Mouse (Mus musculus): ENCODE measurements around the gene Prkcb. TPM values are rescaled to one million over a fixed set of nuclear protein-coding genes. Genes with fewer than 3 reads are reported as not detected.

Gene Prkcb
- polyA plus RNA-seq, 1 experiment from 2014 or later: 60.9 TPM

DNA sequence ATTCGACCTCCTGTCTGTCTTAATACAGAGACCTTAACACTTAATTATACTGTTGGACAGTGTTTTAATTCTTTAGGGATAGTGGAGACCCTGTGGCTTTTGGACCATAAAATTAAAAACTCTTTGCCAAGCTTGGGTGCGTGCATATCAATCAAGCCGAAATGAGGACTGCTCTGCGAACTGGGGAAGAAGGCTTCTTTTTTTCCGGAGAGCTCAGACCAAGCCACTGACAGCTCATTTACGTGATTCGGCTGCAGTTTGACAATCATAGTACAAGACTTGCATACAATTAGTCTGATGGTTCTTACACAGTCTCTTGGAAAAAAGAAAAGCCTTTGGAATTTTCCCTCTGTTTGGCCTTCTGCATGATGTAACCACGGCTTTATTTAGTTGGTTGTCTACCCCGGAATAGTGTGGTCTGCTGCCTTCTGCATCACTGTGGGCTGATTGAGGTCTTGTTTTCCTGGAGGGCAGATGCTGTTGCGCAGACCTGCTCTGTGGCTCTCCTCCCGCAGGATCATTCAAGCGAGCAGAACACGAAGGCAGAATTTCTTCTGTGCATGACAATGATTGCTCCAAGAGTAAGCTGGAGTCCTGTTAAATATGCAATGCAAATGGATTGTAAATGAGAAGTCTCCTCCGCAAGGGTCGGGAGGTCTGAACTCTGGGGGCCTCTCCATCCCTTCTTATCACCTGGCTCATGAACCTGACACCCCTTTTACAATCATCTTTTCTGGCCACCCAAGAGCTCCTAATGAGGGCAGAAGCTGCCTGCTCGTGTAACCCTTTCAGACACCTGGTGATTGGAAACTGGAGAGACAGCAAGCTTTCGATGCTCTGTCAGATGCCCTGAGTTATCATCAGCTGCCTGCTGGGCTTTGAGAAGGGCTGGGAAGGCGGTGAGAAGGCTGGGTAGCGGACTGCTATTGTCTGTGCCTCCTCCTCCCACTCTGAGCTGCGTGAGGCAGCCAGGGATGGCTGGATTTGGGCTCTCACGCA lies 189.3 kb downstream of the Prkcb start:
- Histone ChIP-seq H3K4me3 (replicated peaks; ENCODE audit: low read length) (no peak overlapping the region), H3K4me1 (replicated peaks; ENCODE audit: control insufficient read depth, insufficient read depth, low read length) (peaks cover 19% of the 10 kb centered on the region), H3K27ac (ENCODE audit: low read length) (peak overlapping the region; percentile 73), H3K9ac (replicated peaks; ENCODE audit: low read depth, low read length) (peak overlapping the region; percentile 36), H3K9me3 (ENCODE audit: control insufficient read depth, low read length) (peaks cover 7% of the 10 kb centered on the region; the same call in 1 of the 2 replicates), H3K27me3 (replicated peaks; ENCODE audit: control insufficient read depth, insufficient read depth, low read length) (no peaks in the 10 kb centered on the region), H3K4me2 (ENCODE audit: low read length) (peak overlapping the region; percentile 31), H3K36me3 (ENCODE audit: control insufficient read depth, insufficient read depth) (no peaks in the 10 kb centered on the region; the same call in 1 of the 2 replicates)
- peak; percentile 88 for ATAC-seq
- 3% methylated on average over 21 of the region's 21 CpGs for WGBS

- Histone ChIP-seq H3K9ac (replicated peaks; ENCODE audit: low read depth, low read length) (no peak overlapping the region), H3K4me1 (replicated peaks; ENCODE audit: control insufficient read depth, insufficient read depth, low read length) (peaks cover 9% of the 10 kb centered on the region; the same call in 1 of the 2 replicates), H3K27ac (ENCODE audit: low read length) (no peak overlapping the region), H3K36me3 (ENCODE audit: control insufficient read depth, insufficient read depth) (no peaks in the 10 kb centered on the region), H3K4me3 (replicated peaks; ENCODE audit: low read length) (no peak overlapping the region), H3K9me3 (ENCODE audit: control insufficient read depth, low read length) (no peaks in the 10 kb centered on the region), H3K27me3 (replicated peaks; ENCODE audit: control insufficient read depth, insufficient read depth, low read length) (no peaks in the 10 kb centered on the region), H3K4me2 (ENCODE audit: low read length) (no peak overlapping the region)
- ATAC-seq: no peak
- 78% methylated on average over 8 of the region's 8 CpGs for WGBS
Measured at GRCm38 (mm10) chr7:122483949-122484348, 195.4 kb downstream of the Prkcb start.

DNA sequence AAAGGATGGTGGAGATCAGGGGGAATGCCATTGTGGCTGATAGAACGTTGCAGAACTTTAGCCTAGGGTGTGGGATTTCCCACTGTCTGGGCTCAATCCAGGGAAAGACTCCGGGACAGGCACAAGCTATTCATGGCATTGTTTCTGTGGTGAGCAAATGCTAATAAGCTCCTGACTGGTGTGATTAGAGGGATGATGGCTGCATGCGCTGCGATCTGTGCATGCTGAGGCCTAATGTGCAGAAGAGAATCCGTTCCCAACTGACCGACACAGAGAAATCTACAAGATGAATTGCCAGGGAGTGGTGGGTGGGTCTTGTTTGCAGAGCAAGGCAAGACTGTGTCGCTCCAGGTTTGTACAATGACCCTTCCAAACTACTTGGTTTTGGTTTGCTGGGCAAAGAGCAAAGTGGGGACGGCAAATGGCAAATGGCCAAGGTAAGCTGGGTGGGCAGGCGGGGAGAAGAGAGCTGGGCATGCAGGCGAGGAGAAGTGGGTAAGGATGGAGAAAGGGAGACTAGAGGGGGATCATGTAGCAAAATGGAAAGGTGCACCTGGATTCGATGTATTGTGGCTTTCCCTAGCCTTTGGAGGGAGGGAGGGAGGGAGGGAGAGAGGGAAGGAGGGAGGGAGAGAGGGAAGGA lies 199.5 kb downstream of the Prkcb start:
- no peaks in the 10 kb centered on the region for H3K27me3 ChIP-seq (replicated peaks; ENCODE audit: control insufficient read depth, insufficient read depth, low read length)
- H3K4me2 ChIP-seq (ENCODE audit: low read length): peak overlapping the region; percentile 32
- no peaks in the 10 kb centered on the region for H3K36me3 ChIP-seq (ENCODE audit: control insufficient read depth, insufficient read depth)
- no peak overlapping the region for H3K9ac ChIP-seq (replicated peaks; ENCODE audit: low read depth, low read length)
- peak; percentile 82 for ATAC-seq
- 13% methylated on average over 11 of the region's 11 CpGs for WGBS
- H3K27ac ChIP-seq (ENCODE audit: low read length): 0 out of 2 replicates have a peak overlapping the region, but pooled peaks have one; percentile 39
- no peaks in the 10 kb centered on the region for H3K9me3 ChIP-seq (ENCODE audit: control insufficient read depth, low read length)
- peaks cover 9% of the 10 kb centered on the region; the same call in 1 of the 2 replicates for H3K4me1 ChIP-seq (replicated peaks; ENCODE audit: control insufficient read depth, insufficient read depth, low read length)
- H3K4me3 ChIP-seq (replicated peaks; ENCODE audit: low read length): no peak overlapping the region

DNA sequence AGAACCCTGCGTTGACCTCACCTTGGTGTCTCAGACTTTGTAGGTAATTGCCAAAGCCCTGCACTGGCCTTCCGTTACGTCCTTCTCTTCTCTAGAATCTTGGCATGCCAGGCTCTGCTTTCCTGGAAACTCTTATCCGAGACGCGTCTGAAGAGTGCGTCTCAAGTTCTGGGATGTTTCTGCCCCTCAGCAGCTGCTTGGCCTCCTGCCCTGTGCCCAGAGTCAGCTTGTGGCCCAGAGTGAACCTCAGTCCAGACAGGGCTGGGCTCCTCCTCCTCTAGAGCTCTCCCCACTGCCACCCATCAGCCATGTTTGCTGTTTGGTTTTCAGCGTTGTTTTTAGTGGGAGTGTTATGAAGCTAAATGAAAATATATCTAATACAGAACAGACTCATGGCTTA lies 203.5 kb downstream of the Prkcb start:
- 90% methylated on average over 8 of the region's 8 CpGs for WGBS
- no peak for ATAC-seq
- H3K36me3 ChIP-seq (ENCODE audit: control insufficient read depth, insufficient read depth): no peaks in the 10 kb centered on the region
- H3K27me3 ChIP-seq (replicated peaks; ENCODE audit: control insufficient read depth, insufficient read depth, low read length): no peaks in the 10 kb centered on the region
- no peak overlapping the region for H3K9ac ChIP-seq (replicated peaks; ENCODE audit: low read depth, low read length)
- no peak overlapping the region for H3K4me2 ChIP-seq (ENCODE audit: low read length)
- no peak overlapping the region for H3K27ac ChIP-seq (ENCODE audit: low read length)
- H3K4me3 ChIP-seq (replicated peaks; ENCODE audit: low read length): no peak overlapping the region
- peaks cover 9% of the 10 kb centered on the region; the same call in 1 of the 2 replicates for H3K4me1 ChIP-seq (replicated peaks; ENCODE audit: control insufficient read depth, insufficient read depth, low read length)
- H3K9me3 ChIP-seq (ENCODE audit: control insufficient read depth, low read length): no peaks in the 10 kb centered on the region

DNA sequence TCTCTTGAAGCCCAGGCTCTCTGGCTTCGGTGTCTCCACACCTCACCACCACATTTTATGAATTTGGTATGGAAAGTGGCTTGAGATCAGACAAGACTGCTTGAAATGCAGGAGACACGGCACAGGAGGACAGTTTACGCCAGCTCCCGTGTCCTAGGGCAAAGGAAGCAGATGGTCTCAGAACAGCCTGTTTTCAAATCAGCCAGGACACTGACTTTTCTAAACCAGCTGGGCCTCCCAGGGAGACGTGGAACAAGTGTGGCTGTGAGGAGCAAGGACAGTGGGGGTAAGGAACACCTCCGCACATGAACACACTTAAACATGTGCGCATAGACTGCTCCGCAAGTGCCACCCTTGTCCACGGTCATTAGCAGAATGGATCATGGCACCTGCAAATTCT lies 204.4 kb downstream of the Prkcb start:
- no peaks in the 10 kb centered on the region for H3K36me3 ChIP-seq (ENCODE audit: control insufficient read depth, insufficient read depth)
- no peaks in the 10 kb centered on the region for H3K9me3 ChIP-seq (ENCODE audit: control insufficient read depth, low read length)
- H3K4me1 ChIP-seq (replicated peaks; ENCODE audit: control insufficient read depth, insufficient read depth, low read length): peaks cover 3% of the 10 kb centered on the region; the same call in 1 of the 2 replicates
- no peak overlapping the region for H3K9ac ChIP-seq (replicated peaks; ENCODE audit: low read depth, low read length)
- WGBS: 81% methylated on average over 9 of the region's 9 CpGs
- H3K4me2 ChIP-seq (ENCODE audit: low read length): no peak overlapping the region
- no peak for ATAC-seq
- no peak overlapping the region for H3K4me3 ChIP-seq (replicated peaks; ENCODE audit: low read length)
- H3K27ac ChIP-seq (ENCODE audit: low read length): no peak overlapping the region
- H3K27me3 ChIP-seq (replicated peaks; ENCODE audit: control insufficient read depth, insufficient read depth, low read length): no peaks in the 10 kb centered on the region

DNA sequence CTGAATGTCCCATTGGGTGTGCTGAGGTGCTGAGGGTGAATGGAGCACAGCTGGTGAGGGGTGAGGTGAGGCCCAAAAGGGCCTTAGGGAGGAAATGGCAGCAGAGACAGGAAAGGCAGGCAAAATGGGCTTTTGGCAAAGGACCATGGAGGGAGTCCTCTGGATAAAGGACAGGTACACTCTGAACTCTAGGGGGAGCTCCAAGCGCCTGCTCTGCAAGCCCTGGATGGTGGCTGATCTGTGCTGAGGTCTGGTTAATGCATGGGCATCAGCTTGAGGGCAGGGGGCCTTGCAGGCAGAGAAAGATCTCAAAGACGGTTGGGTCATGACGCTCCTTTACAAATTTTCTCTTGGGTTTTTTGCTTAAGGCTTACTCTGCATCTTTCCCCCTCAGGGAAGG lies 205.5 kb downstream of the Prkcb start:
- WGBS: 20% methylated on average over 3 of the region's 3 CpGs
- Histone ChIP-seq H3K9me3 (ENCODE audit: control insufficient read depth, low read length) (no peaks in the 10 kb centered on the region), H3K36me3 (ENCODE audit: control insufficient read depth, insufficient read depth) (no peaks in the 10 kb centered on the region), H3K4me3 (replicated peaks; ENCODE audit: low read length) (no peak overlapping the region), H3K27ac (ENCODE audit: low read length) (no peak overlapping the region), H3K9ac (replicated peaks; ENCODE audit: low read depth, low read length) (no peak overlapping the region), H3K4me1 (replicated peaks; ENCODE audit: control insufficient read depth, insufficient read depth, low read length) (peaks cover 3% of the 10 kb centered on the region; the same call in 1 of the 2 replicates), H3K27me3 (replicated peaks; ENCODE audit: control insufficient read depth, insufficient read depth, low read length) (no peaks in the 10 kb centered on the region), H3K4me2 (ENCODE audit: low read length) (no peak overlapping the region)
- ATAC-seq: peak; percentile 58; the same call in 1 of the 2 replicates

DNA sequence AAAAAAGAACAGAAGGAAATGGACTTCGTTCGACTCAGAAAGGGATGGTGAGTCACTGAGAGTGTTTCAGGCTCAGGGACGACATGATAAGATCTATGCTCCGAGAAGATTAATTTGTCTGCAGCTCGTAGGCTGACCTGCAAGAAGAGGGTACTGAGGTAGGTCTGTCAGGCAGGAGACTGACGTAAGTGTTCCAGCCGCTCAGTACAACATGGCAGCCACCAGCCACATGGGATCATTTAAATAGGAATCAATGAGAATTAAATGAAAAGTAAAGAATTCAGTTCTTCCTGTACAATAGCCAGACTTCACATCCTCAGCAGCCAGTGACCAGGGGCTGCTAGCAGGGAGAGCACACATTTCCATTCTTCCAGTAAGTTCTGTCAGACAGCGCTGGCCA lies 209.0 kb downstream of the Prkcb start:
- Histone ChIP-seq H3K9ac (replicated peaks; ENCODE audit: low read depth, low read length) (no peak overlapping the region), H3K27ac (ENCODE audit: low read length) (no peak overlapping the region), H3K9me3 (ENCODE audit: control insufficient read depth, low read length) (no peaks in the 10 kb centered on the region), H3K4me3 (replicated peaks; ENCODE audit: low read length) (no peak overlapping the region), H3K4me2 (ENCODE audit: low read length) (no peak overlapping the region), H3K27me3 (replicated peaks; ENCODE audit: control insufficient read depth, insufficient read depth, low read length) (no peaks in the 10 kb centered on the region), H3K36me3 (ENCODE audit: control insufficient read depth, insufficient read depth) (no peaks in the 10 kb centered on the region), H3K4me1 (replicated peaks; ENCODE audit: control insufficient read depth, insufficient read depth, low read length) (peaks cover 13% of the 10 kb centered on the region)
- WGBS: 84% methylated on average over 8 of the region's 8 CpGs
- no peak for ATAC-seq

- no peaks in the 10 kb centered on the region for H3K9me3 ChIP-seq (ENCODE audit: control insufficient read depth, low read length)
- no peak overlapping the region for H3K27ac ChIP-seq (ENCODE audit: low read length)
- 46% methylated on average over 5 of the region's 5 CpGs for WGBS
- no peak for ATAC-seq
- no peak overlapping the region for H3K9ac ChIP-seq (replicated peaks; ENCODE audit: low read depth, low read length)
- no peaks in the 10 kb centered on the region for H3K36me3 ChIP-seq (ENCODE audit: control insufficient read depth, insufficient read depth)
- H3K27me3 ChIP-seq (replicated peaks; ENCODE audit: control insufficient read depth, insufficient read depth, low read length): no peaks in the 10 kb centered on the region
- peaks cover 13% of the 10 kb centered on the region for H3K4me1 ChIP-seq (replicated peaks; ENCODE audit: control insufficient read depth, insufficient read depth, low read length)
- H3K4me2 ChIP-seq (ENCODE audit: low read length): no peak overlapping the region
- H3K4me3 ChIP-seq (replicated peaks; ENCODE audit: low read length): no peak overlapping the region
Measured at GRCm38 (mm10) chr7:122498461-122498860, 209.9 kb downstream of the Prkcb start.

Data from forebrain, embryonic 16.5 days (tissue).